Mouse (Mus musculus): Measurements from ENCODE around the gene Ank2.

Ank2 gene

DNA sequence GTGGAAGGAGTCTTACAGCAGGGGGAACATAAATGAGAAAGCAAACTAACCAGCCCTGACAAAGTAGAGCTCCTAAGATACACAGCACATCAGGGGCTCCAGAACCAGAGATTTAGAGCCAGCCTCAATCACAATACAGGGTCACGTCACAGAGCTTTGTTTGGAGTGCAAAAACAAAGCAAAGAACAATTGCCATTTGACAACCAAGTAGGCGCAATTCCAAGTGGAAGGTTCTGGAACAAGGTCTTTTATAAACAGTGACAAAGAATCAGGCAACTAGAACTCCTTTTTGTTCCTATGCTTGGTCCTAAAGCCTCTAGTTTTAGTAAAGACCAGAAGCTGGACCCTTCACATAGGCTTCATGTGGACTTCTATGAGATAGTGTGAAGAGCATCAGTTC is 326.5 kb downstream of the Ank2 start:
- DNase-seq (ENCODE audit: low spot score): no peak

DNA sequence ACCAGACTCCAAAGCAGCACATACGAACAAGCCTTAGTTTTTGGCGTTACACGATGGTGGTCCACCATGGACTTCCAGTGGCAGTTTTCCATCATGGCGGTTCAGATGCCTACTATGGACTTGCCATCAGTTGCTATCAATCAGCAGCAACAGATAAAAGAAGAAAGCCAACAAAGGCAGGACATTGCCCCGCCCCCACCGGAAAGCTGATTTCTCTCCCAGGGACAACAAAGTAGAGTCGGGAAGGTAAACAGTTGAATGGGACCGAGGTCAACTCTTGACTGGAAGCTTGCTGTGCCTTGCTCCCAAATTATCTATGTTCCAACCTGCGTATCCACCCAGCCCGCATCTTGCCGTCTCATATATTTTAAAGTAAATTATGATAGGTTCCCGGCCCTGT is 328.9 kb downstream of the Ank2 start:
- no peak for DNase-seq (ENCODE audit: low spot score)

DNA sequence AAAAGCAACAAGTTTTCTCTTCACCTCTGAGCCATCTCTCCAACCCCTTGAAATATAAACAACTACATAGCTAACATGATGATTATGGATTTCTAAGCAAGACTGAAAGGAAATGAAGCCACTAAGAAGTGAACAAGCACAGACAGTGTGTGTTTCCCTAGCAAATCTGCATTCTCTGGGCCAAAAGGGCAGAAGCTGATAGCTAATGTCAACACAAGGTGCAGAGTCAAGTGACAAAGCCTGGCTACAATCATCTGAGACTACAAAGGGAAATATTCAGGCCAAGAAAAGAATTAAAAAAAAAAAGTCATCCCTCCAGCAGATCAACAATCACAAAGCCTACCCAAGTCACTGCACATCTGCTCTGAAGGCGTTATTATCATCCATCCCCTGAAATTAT is 330.0 kb downstream of the Ank2 start:
- no peak for DNase-seq (ENCODE audit: low spot score)

DNA sequence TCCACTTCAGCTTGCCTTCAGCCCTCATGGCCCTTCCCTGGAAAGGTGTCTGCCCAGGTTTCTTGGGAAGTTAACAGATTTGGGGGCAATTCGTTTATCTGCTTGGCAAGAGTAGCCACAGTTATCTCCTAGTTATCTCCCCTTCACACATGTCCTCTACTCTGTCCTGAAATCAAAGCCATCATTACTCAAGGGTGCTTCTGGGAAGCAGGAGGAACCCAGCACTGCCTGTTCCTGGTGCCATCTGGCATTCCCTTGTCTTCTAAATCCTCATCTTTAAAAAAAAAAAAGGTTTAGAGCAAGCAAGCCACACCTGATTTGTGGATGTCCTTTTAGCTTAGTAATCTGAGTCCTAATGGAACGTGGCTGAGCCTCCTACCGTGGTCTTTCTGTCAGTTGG is 335.4 kb downstream of the Ank2 start:
- DNase-seq (ENCODE audit: low spot score): no peak

DNA sequence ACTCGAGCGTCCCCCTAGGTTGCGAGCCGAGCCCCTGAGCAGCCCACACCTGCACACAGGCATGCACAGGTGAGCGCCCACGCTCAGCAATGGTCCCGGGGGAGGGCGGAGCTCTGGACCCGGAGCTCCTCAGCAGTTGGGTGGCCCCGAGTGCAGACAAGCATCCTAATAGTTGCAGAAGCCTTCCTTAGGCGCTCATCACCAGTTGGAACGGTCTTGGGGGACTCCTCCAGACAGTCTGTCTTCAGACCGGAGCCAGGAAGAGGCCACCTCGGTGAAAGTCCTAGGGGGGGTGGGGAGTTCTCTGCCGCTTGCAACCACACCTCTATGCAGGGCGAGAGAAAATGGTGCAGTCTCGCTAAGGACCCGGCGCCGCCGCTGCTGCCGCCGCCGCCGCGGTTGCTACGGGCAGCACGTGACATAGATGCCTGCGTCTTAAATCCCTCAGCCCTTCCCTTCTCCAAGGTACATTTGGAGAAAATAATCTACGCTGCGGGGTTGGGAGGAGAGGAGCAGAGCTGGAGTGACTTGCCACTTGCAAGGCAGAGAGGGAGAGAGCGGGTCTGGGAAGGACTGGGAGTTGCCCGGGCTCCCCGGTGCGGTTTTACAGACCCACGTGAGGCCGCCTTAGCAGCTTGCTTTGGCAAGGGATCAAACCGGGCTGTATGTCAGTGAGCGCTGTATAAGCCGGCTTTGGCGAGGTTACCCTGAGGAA is 337.0 kb downstream of the Ank2 start:
- peak; percentile 75 for DNase-seq (ENCODE audit: low spot score)

DNA sequence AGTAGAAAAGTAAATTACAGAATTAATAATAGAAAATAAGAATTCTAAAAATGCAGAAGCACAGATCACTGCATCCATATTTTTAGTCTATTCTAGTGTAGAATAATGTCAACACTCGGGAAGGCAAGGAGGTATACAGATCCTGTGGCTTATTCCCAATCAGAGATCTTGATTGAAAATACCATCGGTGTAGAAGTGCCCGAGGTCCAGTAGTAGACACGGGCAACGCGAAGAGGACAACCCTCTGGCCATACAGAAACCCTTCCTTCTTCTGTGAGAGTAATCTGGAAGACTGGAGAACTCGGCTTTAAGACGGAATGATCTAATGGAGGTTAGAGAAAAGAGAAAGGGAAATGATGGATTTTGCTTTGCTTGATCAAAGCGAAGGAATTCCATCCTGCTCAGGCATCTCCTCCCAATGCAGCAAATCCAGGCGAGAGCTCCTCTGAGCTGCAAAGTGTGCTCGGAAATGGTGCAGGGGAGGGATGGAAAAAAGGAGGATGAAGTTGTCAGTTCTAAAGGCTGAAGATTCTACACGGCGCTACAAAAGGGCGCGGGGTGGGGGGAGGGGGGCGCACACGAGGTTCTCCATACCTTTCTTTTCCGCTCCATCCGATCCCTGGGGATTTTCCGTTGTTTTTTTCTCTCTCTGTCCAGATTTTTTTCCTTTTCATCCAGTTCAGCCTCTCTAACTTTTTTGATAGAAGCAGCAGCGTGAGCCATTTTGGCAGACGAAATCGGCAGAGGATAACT is 337.9 kb downstream of the Ank2 start:
- DNase-seq (ENCODE audit: low spot score): peak; percentile 34

DNA sequence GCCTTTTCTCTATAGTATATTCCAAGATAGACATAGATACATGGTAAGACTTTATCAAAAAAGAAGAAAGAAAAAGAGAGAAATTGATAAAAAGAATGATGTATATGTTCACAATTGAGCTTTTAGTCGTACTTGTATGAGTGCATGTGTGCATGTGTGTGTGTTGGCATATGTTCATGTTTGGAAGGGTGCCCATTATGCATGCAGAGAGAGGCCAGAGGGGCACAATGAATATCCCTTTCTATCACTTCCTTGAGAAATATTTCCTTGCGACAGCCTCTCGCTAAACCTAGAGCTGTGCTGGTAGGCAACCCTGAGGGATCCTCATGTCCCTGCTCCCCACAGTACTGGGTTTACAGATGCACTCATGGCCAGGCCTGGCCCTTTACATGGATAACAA is 341.4 kb downstream of the Ank2 start:
- DNase-seq (ENCODE audit: low spot score): no peak

DNA sequence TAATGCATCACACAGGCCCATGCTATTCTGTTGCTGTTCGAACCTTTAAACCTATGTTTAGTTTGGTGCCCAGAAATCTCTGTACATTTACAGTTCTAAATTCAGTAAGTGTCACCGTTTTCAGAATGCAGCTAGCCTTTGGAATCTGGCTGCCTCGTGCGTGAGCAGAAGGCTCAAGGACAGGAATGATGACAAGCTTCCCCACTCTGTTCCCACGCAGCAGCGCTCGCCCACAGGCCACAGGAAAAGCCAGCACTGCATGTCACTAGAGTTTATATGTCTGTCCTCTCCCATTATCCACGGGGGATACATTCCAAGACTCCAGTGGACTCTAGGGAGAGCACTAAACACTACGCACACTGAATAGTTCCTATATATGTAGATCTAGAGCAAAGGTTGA is 343.1 kb downstream of the Ank2 start:
- DNase-seq (ENCODE audit: low spot score): no peak

DNA sequence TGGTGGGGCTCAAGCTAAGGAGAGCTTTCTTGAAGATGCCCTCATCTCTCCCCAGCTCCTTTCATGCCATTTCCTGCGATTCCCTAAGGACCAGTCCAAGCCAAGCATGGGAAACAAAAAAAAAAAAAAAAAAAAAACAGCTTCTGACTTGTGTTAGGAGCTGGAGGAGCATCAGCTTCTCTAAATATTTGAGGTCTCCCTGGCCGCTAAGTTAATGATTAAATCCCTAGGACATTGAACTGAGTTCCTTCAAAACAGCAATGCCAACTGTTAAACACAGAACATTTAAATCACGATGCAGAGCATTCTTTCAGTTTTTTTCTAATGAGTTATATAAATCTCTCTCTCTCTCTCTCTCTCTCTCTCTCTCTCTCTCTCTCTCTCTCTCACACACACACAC is 345.3 kb downstream of the Ank2 start:
- DNase-seq (ENCODE audit: low spot score): no peak

DNA sequence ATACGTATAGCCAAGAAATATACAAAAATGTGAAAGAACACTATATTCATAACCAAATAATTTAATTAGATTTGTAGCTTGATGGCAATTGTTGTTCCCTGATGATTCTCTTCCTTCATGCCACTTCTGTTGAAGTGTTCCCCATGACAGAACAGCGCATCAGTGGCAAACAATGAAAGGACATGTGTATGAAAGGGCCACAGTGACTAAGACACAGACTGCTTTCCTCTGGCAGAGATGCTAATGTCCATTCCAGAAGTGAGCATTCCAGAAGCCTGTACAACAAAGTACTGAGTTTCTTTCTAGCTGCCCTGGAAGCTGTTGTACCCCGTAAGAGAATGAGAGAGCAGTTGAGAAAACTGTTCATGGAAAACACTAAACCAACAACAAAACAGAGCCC is 345.7 kb downstream of the Ank2 start:
- DNase-seq (ENCODE audit: low spot score): no peak

DNA sequence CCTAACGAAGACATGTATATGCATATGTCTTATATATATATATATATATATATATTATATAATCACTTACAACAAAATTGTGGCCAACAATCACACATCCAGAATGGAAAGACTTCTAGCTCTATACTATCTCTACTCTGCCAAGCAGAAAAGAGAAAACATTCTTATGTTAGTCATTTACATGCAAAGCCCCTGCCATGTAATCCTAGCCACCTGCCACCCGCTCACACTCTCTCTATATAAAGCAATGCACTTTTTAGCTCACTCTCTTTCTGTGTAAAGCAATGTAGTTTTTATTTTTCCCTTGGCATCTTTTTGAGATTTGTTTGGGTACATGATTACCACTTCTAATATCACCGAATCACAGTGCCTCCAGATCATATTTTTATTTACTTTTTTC is 350.5 kb downstream of the Ank2 start:
- DNase-seq (ENCODE audit: low spot score): no peak

DNA sequence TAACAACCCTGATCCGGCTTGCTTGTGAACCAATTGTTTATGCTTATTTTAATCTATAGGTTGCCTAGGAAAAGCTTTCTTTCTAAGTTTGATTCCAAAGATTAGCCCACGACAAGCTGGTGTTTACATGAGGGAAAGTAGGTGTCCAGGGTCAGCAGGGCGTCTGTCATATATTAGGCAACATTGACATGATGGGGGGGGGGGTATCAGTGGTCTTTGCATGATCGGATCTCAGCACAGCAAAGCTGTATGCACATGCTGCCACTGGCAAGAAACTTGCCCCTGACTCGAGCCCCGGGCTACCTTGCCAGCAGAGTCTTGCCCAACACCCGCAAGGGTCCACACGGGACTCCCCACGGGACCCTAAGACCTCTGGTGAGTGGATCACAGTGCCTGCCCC is 358.6 kb downstream of the Ank2 start:
- DNase-seq (ENCODE audit: low spot score): no peak

DNA sequence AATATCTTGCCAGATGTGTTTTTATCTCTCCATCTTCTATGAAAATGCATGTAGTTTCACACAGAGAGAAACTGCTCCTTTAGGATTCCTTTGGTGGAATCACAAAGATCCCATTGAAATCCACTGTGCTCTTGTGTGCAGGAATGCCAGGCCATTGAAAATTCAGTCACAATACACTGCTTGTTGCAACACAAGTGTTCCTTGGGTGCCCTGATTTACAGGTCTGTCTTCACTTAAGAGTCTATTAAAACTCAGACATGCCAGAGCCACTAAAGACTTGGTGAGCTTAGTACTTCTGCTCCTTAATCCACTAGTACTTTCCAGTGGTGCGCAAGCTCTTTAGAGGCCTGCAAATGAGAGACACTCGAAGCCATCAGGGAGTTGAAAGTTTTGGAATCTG is 359.5 kb downstream of the Ank2 start:
- DNase-seq (ENCODE audit: low spot score): peak; percentile 37

DNA sequence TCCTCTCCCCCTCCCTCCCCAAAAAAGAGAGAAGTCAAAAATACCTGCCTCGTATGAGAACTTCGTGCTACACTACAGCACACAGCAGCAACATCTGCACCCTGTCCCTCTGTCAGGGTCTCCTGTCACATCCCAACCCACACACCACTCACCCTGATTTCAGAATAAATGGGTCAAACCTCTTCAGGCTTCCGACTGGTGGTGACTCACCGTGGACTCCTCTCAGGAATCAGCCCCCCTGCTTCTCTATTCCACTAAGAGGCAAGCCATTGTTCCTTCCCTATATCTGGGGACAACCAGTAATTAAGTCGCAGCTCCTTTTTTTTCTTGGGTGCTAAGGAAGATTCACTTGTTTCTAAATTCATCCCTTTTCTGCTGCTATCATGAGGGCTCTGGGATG is 361.6 kb downstream of the Ank2 start:
- no peak for DNase-seq (ENCODE audit: low spot score)

DNA sequence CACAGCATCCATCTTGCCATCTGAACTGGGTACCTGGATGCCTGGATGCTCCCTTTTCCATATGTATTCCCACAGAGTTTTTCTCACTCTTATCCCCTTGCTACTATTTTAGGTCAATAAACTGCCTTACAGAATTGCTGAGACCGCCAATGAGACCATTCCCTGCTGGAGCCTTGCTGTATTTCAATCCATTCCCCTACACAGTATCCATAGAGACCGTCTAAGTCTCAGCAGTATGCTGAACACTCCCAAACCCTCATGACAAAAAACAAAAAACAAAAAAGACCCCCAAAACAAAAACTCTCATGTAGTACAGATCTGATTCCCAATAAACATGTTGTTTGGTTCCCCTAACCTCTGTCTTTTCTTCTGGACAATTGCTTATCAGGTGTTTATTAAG is 365.1 kb downstream of the Ank2 start:
- DNase-seq (ENCODE audit: low spot score): no peak

DNA sequence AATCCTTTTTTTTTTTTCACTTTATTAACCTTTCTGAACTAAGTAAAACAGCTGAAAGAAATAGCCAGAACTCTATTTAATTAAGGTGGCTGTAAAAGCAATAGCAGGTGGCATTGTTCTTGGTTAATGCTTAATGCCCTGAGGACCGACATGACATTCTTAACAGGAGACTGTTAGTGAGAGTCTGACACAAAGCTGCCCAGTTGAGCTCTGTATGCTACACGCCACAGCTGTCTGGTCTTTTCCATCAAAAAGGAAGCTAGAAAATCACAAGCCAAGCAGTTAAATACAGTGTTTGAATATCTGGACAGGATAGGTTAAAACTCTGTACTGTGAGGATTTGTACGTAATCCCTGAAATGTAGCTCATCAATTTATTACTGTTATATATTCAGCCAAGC is 368.1 kb downstream of the Ank2 start:
- DNase-seq (ENCODE audit: low spot score): no peak

DNA sequence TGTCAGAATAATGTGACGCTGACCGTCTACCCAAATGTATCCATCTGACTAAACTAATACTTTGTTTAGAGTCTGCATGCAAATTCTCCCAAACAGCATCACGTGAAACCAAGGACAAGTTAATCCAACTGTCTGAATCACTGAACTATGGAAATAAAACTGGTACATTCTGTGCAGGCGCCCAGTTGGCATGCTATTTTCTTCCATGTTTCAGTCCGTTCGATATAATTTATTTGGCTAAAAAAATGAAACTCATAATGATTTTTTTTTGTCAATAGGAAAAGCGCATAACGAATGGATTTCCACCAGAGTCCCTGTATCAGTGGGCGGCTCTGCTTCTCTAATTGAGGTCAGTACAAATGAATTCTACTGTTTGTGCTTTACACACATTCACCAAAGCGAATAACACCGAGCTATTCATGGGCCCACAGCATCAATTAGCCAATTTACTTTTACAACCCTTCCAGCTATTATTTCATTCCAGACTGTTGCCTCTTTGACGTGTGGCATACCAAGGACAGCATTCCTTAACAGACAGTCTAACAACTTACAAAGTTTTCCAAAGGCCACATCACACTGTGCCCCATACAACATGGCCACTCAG is 368.9 kb downstream of the Ank2 start:
- DNase-seq (ENCODE audit: low spot score): no peak

DNA sequence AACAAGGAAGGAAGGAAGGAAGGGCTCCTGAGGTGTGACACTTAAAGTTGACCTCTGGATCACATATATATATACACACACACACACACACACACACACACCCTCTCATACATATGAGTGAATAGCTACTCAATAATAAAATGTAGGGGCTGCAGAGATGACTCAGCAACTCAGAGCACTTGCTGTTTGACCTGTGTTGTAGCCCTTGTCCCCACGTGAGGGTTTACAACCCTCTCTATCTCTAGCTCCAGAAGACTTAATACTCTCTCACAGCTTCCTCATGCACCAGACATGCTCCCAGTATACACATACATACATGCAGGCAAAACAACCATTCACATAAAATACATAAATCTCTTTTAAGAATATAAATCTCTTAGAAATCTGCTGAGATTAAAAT is 369.4 kb downstream of the Ank2 start:
- DNase-seq (ENCODE audit: low spot score): no peak

DNA sequence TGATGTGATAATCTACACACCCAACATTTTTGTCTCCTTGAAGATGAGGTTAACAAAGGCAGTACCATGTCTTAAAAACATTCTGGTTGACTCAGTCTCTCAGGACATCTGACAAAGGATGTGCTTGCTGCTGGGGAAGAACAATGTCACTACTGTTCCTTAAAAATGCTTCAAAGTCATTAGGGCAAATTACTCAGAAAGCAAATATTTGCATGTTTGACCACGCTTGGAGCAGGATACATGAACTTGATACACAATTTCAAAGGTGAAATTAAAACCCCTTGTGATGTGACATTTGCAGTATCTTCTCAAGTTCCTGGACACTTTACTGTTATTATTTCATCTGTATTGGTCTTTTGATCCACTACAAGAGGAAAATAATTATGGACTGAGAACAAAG is 371.5 kb downstream of the Ank2 start:
- DNase-seq (ENCODE audit: low spot score): no peak

DNA sequence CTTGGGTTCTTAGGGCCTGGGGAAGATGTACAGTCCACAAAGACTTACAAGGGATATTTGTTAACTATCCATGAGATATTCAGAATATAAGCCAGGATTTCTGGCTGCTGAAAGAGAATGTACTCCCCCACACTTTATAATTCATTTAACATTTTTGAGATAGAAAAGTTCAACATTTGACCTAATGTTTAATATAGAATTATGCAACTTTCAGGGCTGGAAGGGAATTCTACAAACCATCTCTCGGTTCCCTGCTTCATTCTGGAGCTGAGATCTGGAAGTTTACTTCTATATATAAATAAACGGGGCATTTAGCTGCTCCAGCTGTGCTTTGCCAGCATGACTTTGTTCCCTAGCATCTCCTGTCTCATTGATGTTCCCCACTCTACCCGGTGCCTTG is 372.9 kb downstream of the Ank2 start:
- no peak for DNase-seq (ENCODE audit: low spot score)

DNA sequence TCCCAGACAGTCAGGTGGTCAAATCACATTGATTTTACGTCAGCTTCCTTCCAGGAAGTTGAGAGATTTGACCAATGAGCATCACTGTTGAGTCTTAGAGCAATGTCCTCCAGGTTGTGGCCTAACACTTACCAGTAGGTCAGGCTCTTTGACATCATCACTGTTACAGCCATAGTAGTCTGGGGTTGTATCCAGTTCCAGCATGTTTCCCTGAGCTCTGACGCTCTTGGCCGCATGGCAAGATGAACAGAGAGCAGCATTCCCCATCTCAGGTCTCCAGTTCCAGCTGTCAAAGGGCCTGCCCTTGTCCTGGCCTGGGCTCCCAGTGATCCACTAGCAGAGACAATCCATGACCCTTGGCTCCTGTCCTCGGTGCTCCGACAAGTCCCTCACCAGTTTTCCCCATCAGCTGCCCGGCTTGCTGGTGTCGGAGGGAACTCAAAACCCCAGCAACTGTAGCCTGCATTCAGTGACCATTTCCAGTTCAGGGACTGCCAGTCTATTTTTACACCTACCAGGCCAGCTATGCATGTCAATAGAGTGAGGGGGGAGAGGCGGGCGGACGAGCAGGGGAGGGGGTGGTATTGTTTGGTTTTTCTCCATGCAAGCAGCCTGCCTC is 374.7 kb downstream of the Ank2 start:
- DNase-seq (ENCODE audit: low spot score): peak; percentile 26

DNA sequence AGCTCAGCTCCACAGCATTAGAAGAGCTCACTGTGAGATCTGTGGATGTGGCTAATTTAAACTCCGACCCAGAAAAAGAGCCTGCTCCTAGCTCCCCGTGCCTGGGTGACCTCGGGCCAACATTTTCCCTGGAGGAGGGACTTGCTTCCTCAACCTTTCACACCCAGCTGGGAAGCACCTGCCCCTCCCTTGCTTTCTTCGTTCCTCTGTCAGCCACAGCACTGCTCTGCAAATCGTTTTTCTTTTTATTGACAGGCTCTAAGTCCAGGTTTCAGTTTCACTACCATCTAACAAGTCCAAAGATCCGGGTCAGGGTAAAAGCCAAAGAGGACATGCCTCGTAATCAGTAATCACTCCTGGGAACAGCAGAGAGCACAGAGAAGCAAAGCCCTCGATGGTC is 375.8 kb downstream of the Ank2 start:
- peak; percentile 44 for DNase-seq (ENCODE audit: low spot score)

DNA sequence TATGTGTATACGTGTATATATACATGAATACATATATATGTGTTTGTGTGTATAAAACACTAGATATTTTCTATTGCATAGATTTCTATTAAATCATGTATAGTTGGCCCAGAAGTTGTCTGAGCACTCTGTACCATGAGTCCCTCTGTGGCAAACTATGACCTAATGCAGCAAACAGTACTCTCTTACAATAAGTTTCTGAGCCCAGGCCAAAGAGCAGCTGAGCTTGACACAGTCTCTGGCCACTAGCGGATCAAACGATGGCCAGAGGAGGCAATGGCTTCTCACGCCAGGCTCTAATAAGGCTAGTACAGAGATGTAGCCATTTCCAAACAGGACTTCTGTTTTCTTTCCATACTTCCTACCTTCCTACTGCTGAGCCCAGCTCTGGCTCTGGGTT is 380.4 kb downstream of the Ank2 start:
- no peak for DNase-seq (ENCODE audit: low spot score)
